Mouse (Mus musculus): Measurements from ENCODE around the gene Ano7.

Gene Ano7

DNA sequence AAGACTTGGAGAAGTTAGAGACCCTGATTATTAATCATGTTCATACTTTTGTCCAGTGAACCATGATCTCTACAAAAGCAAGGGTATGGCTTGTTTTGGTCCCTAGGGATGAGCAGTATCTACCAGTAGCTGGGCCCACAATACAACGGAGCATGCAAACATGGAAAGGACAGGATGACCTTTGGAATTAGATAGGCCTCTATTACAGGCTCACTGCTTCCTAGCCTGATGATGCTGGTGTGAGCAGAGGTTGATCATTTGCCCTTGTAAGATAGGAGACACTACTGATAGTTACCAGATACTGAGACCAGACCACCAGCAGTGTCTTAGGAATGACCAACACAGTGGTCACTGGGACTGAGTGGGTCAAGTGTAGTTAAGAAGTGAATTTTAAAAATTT, 65.6 kb downstream of the Ano7 start:
- ChIA-PET POLR2A (interaction anchor here in 2 of 4 experiments (1.1 to 1.9 kb wide), 2 partner anchors 27 to 39 kb away, joined by 3 to 5 read pairs; partner anchors contain the start of gene Hdlbp (in 1 of the 2)), CTCF (interaction anchor here in 1 of 4 experiments (0.6 kb wide), 1 partner anchor 393 kb away, joined by 9 read pairs; no protein-coding TSS in a partner anchor)

DNA sequence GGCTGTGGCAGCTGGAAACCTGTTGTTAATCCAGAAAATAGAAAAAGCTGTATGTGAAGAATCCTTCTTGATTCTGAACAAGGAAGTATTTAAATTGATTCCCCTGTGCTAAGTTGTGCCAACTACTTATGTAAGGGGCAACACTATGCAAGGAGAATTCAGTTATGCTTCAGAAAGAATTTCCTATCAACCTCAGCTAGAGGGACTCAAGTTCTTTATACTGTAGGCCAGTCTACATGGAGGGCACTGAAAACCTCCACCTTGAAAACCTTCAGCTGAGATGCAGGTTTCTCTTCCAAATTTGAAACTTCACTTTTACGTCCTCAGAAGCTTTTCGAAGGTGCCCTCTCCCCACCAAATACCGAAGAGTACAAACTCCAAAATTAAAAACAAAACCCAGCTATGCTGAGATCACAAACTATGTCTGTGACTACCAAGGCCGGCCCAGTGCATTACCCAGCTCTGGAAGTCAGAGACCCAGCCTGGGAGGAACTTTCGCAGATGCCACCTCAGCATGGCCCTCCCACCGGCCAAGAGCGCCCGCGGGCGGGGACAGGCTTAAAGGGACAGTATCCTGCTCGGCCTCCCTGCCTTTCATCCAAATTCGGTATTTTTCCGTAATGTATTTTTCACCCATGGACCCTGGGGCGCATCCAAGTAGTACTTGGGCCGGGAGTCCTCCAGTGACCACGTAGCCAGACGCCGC, 70.8 kb downstream of the Ano7 start:
- ChIA-PET CTCF (interaction anchor here in 2 of 4 experiments (0.5 to 0.8 kb wide), 5 partner anchors 38 to 775 kb away, joined by 3 to 5 read pairs (median 4); partner anchors contain the start of gene Ppp1r7 (in 1 of the 2)), POLR2A (interaction anchor here in 3 of 4 experiments (0.5 to 3.9 kb wide), 42 partner anchors 8 to 357 kb away, joined by 3 to 26 read pairs (median 4); partner anchors contain the start of genes Hdlbp (in 3 of the 3), Dtymk (in 2 of the 3), Farp2 (in 2 of the 3) and Pask (in 1 of the 3))

DNA sequence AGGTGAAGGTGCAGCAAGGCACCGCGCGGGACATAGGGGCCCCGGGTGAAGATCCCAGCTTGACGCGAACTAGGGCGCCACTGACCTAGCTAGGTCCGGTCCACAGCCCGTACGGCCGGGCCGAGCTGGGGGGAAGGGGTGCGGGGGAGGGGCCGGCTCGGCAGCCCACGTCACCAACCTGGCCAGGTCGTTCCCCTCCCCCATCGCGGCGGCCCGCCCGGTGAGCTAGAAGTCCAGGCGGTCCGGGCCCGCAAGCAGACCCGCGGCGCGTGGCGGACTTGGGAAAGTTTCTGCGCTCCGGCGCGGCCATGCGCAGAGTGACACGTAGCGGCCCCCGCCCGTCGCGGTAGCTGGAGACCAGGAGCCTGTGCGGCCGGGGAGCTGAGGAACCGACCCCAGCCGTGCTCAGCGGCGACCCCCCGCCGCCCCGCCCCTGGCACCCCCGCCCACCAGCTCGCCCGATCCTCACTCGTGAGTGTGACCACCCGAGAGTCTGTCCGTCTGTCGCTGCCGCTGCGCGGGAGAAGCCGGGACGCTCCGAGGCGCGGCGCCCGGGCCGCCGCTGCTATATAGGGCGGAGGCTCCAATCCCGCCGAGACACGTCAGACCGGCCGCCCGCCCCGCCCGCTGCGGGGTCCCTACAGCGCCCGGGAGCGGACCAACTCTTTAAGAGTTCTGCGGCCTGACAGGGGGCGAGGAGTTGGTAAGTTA, 71.5 kb downstream of the Ano7 start:
- ChIA-PET POLR2A (interaction anchor here in 3 of 4 experiments (0.6 to 3.9 kb wide), 47 partner anchors 8 to 356 kb away, joined by 3 to 26 read pairs (median 4); partner anchors contain the start of genes Hdlbp (in 3 of the 3), Dtymk (in 2 of the 3), Farp2 (in 2 of the 3) and Pask (in 1 of the 3)), CTCF (interaction anchor here in 2 of 4 experiments (0.5 to 0.8 kb wide), 6 partner anchors 65 to 774 kb away, joined by 3 to 5 read pairs (median 3); partner anchors contain the start of gene Ppp1r7 (in 1 of the 2))

DNA sequence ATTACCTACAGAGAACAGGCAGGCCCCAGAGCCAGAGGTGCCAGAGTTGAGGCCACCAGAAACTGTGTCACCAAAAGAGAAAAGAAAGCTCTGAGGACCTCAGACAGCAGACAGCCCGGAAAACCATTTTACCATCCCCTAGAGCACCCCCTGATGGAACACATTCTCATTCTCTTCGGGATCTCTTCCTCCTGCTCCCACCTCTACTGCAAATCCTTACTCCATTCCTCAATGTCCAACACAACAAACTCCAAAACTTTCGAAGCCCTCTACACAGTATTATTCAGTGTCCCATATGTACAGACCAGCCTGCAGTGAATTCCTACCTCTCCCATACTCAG, 72.1 kb downstream of the Ano7 start:
- ChIA-PET CTCF (interaction anchor here in 2 of 4 experiments (0.5 to 0.8 kb wide), 3 partner anchors 66 to 355 kb away, joined by 3 read pairs; no protein-coding TSS in a partner anchor), POLR2A (interaction anchor here in 3 of 4 experiments (0.7 to 3.9 kb wide), 36 partner anchors 8 to 355 kb away, joined by 3 to 26 read pairs (median 4); partner anchors contain the start of genes Hdlbp (in 3 of the 3), Farp2 (in 2 of the 3), Dtymk (in 1 of the 3) and Pask (in 1 of the 3))

DNA sequence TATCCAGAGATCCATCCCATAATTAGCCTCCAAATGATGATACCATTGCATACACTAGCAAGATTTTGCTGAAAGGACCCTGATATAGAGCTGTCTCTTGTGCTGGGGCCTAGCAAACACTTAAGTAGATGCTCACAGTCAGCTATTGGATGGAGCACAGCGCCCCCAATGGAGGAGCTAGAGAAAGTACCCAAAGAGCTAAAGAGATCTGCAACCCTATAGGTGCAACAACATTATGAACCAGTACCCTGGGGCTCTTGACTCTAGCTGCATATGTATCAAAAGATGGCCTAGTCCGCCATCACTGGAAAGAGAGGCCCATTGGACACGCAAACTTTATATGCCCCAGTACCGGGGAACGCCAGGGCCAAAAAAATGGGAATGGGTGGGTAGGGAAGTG, 76.4 kb downstream of the Ano7 start:
- POLR2A ChIA-PET, result interaction anchor here in 3 of 4 experiments (0.6 to 2.8 kb wide), 11 partner anchors 8 to 338 kb away, joined by 3 to 10 read pairs (median 3); partner anchors contain the start of gene Farp2 (in 1 of the 3)
- CTCF ChIA-PET, result interaction anchor here (0.6 to 1.8 kb wide), 14 partner anchors 8 to 1285 kb away, joined by 3 to 9 read pairs (median 3); partner anchors contain the start of gene Hdlbp (in 1 of the 4)

DNA sequence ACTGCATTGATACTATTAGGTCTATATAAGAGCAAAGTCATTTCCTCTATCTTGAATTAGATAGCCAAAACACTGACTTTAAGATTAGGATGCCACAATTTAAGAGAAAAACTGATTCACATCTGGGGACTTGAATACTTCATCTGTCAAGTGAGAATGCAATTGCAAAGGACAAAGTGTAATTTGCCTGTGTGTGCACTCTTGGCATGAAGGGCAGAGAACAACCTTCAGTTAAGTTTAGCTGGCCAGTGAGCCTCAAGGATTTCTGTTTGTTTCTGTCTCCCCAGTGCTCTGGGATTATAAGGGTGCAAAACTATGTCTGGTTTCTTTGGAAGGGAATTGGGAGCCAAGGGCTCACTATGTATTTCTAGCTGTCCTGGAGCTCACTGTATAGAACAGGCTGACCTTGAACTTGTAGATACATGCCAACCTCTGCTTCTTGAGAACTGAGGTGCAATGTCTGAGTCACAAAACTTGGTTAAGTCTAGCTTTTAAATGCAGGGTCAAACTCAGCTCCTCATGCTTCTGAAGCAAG, 80.1 kb downstream of the Ano7 start:
- POLR2A ChIA-PET, result interaction anchor here in 3 of 4 experiments (0.6 to 3.4 kb wide), 16 partner anchors 8 to 336 kb away, joined by 3 to 14 read pairs (median 5); partner anchors contain the start of genes Farp2 (in 1 of the 3), Hdlbp (in 1 of the 3), Pask (in 1 of the 3) and Ppp1r7 (in 1 of the 3)

More for the DNA sequence above, 80.1 kb downstream of the Ano7 start:
- CTCF ChIA-PET, result interaction anchor here in 2 of 4 experiments (0.6 to 1.6 kb wide), 2 partner anchors 24 to 517 kb away, joined by 3 read pairs; no protein-coding TSS in a partner anchor
